Mouse (Mus musculus): ENCODE measurements around the gene B830017H08Rik. TPM values are rescaled to one million over a fixed set of nuclear protein-coding genes. Genes with fewer than 3 reads are reported as not detected.

Gene B830017H08Rik
- total and polyA plus RNA-seq, 3 experiments = 0.08 TPM; not detected in 2

DNA sequence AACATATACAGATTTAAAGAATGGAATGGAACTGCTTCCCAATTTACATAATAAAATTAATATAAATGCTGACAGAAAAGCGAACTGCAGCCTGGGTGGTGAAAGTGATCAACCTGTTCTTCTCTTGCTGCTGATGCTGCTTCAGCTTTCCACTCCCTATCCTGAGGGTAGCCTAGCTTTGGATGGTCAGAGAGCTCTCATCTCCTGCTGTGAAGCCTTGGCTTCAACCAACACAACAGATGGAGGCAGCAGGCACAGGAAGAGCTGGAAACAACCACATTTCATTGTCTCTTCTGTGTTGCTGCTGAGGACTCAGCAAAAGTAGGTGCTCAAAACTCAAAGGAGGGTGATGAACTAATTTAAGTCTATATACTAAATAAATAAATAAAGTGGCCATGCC, 18.9 kb downstream of the B830017H08Rik start:
- no peaks in the 10 kb centered on the region for H3K27me3 ChIP-seq (replicated peaks)
- no peak overlapping the region for H3K4me2 ChIP-seq (ENCODE audit: insufficient read depth, low read depth, poor library complexity, severe bottlenecking)
- no peak for TF ChIP-seq MXI1 (IDR thresholded peaks at IDR 0.05; ENCODE audit: low read depth, low read length)
- TF ChIP-seq JUND (conservative IDR thresholded peaks at IDR 0.05; ENCODE audit: low read depth, low read length) = no peak
- no peak for TF ChIP-seq TCF12 (IDR thresholded peaks at IDR 0.05; ENCODE audit: low read depth, low read length)
- TF ChIP-seq MEF2A (IDR thresholded peaks at IDR 0.05; ENCODE audit: borderline replicate concordance, low read depth, low read length) = no peak
- no peak for TF ChIP-seq ZC3H11A (IDR thresholded peaks at IDR 0.05; ENCODE audit: low read depth, low read length)
- TF ChIP-seq IRF4 (IDR thresholded peaks at IDR 0.05; ENCODE audit: low read depth, low read length) = no peak
- no peak for TF ChIP-seq ZNF384 (IDR thresholded peaks at IDR 0.05; ENCODE audit: low read depth, low read length)
- no peak for TF ChIP-seq UBTF (IDR thresholded peaks at IDR 0.05; ENCODE audit: low read depth, low read length)
- no peak for TF ChIP-seq ZKSCAN1 (IDR thresholded peaks at IDR 0.05; ENCODE audit: borderline replicate concordance, low read depth, low read length)
- no peak for TF ChIP-seq CHD1 (IDR thresholded peaks at IDR 0.05; ENCODE audit: low read depth, low read length)
- no peak for TF ChIP-seq SIN3A (IDR thresholded peaks at IDR 0.05; ENCODE audit: low read length)
- TF ChIP-seq NRF1 (IDR thresholded peaks at IDR 0.05; ENCODE audit: low read depth, low read length) = no peak
- no peak for TF ChIP-seq POLR2AphosphoS2 (IDR thresholded peaks at IDR 0.05; ENCODE audit: low read depth, low read length)
- no peak for TF ChIP-seq CTCF (conservative IDR thresholded peaks at IDR 0.05 in 1 of 2, IDR thresholded peaks at IDR 0.05 in 1 of 2; ENCODE audit: low read depth in 2 of 2, low read length in 2 of 2)
- in situ Hi-C loops (cut with MboI; ENCODE audit: low pct_ligation_motif_present, low pct_unique_long_range_greater_than_20kb, low sequenced_read_pairs) (no loop called here), dilution Hi-C loops (cut with MboI; ENCODE audit: extremely low pct_ligation_motif_present, extremely low pct_unique_long_range_greater_than_20kb, low sequenced_read_pairs) (no loop called here)
- no peaks in the 10 kb centered on the region for H3K4me1 ChIP-seq (ENCODE audit: control insufficient read depth in 1 of 2, insufficient read depth in 2 of 2)
- no peaks in the 10 kb centered on the region for H3K9me3 ChIP-seq (replicated peaks; ENCODE audit: low read length)
- peaks cover 59 to 91% of the 10 kb centered on the region in 2 experiments for H3K36me3 ChIP-seq (replicated peaks in 1 of 2; ENCODE audit: control insufficient read depth in 1 of 2, insufficient read depth in 1 of 2, low read length in 1 of 2)
- H3K9ac ChIP-seq (ENCODE audit: insufficient read depth, low read depth) = no peak overlapping the region
- DNase-seq (ENCODE audit: extremely low read depth) = no peak
- no peak overlapping the region for H3K27ac ChIP-seq (ENCODE audit: insufficient read depth, low read depth)
- no peak overlapping the region for H3K4me3 ChIP-seq (replicated peaks in 1 of 3; ENCODE audit: low read depth in 2 of 3, low read length in 2 of 3, poor library complexity in 1 of 3)
- H3K79me2 ChIP-seq (replicated peaks; ENCODE audit: control insufficient read depth, extremely low read depth, insufficient read depth, poor library complexity, severe bottlenecking) = no peaks in the 10 kb centered on the region

GRCm38 (mm10) chr16:17853263-17853662, 20.3 kb downstream of the B830017H08Rik start:
- Histone ChIP-seq H3K4me1 (ENCODE audit: control insufficient read depth in 1 of 2, insufficient read depth in 2 of 2) (no peaks in the 10 kb centered on the region), H3K27ac (ENCODE audit: insufficient read depth, low read depth) (no peak overlapping the region), H3K9me3 (replicated peaks; ENCODE audit: low read length) (no peaks in the 10 kb centered on the region), H3K27me3 (replicated peaks) (no peaks in the 10 kb centered on the region), H3K79me2 (replicated peaks; ENCODE audit: control insufficient read depth, extremely low read depth, insufficient read depth, poor library complexity, severe bottlenecking) (no peaks in the 10 kb centered on the region), H3K4me3 (replicated peaks in 1 of 3; ENCODE audit: low read depth in 2 of 3, low read length in 2 of 3, poor library complexity in 1 of 3) (no peak overlapping the region), H3K36me3 (replicated peaks in 1 of 2; ENCODE audit: control insufficient read depth in 1 of 2, insufficient read depth in 1 of 2, low read length in 1 of 2) (peaks cover 64 to 91% of the 10 kb centered on the region in 2 experiments), H3K9ac (ENCODE audit: insufficient read depth, low read depth) (no peak overlapping the region), H3K4me2 (ENCODE audit: insufficient read depth, low read depth, poor library complexity, severe bottlenecking) (no peak overlapping the region)
- no peak for DNase-seq (ENCODE audit: extremely low read depth)
- dilution Hi-C loops (cut with MboI; ENCODE audit: extremely low pct_ligation_motif_present, extremely low pct_unique_long_range_greater_than_20kb, low sequenced_read_pairs) = no loop called here
- TF ChIP-seq NRF1 (IDR thresholded peaks at IDR 0.05; ENCODE audit: low read depth, low read length) (no peak), ZKSCAN1 (IDR thresholded peaks at IDR 0.05; ENCODE audit: borderline replicate concordance, low read depth, low read length) (no peak), IRF4 (IDR thresholded peaks at IDR 0.05; ENCODE audit: low read depth, low read length) (no peak)
- in situ Hi-C loops (cut with MboI; ENCODE audit: low pct_ligation_motif_present, low pct_unique_long_range_greater_than_20kb, low sequenced_read_pairs) = no loop called here

- Histone ChIP-seq H3K36me3 (replicated peaks in 1 of 2; ENCODE audit: control insufficient read depth in 1 of 2, insufficient read depth in 1 of 2, low read length in 1 of 2) (peaks cover 61 to 93% of the 10 kb centered on the region in 2 experiments), H3K4me3 (replicated peaks in 1 of 3; ENCODE audit: low read depth in 2 of 3, low read length in 2 of 3, poor library complexity in 1 of 3) (no peak overlapping the region), H3K9ac (ENCODE audit: insufficient read depth, low read depth) (no peak overlapping the region), H3K27ac (ENCODE audit: insufficient read depth, low read depth) (no peak overlapping the region), H3K4me2 (ENCODE audit: insufficient read depth, low read depth, poor library complexity, severe bottlenecking) (no peak overlapping the region), H3K9me3 (replicated peaks; ENCODE audit: low read length) (no peaks in the 10 kb centered on the region), H3K79me2 (replicated peaks; ENCODE audit: control insufficient read depth, extremely low read depth, insufficient read depth, poor library complexity, severe bottlenecking) (no peaks in the 10 kb centered on the region), H3K27me3 (replicated peaks) (no peaks in the 10 kb centered on the region), H3K4me1 (ENCODE audit: control insufficient read depth in 1 of 2, insufficient read depth in 2 of 2) (no peaks in the 10 kb centered on the region)
- no peak for DNase-seq (ENCODE audit: extremely low read depth)
- dilution Hi-C loops (cut with MboI; ENCODE audit: extremely low pct_ligation_motif_present, extremely low pct_unique_long_range_greater_than_20kb, low sequenced_read_pairs) (no loop called here), in situ Hi-C loops (cut with MboI; ENCODE audit: low pct_ligation_motif_present, low pct_unique_long_range_greater_than_20kb, low sequenced_read_pairs) (no loop called here)
- TF ChIP-seq RCOR1 (conservative IDR thresholded peaks at IDR 0.05; ENCODE audit: low read depth, low read length) = no peak
- TF ChIP-seq USF2 (conservative IDR thresholded peaks at IDR 0.05; ENCODE audit: low read depth, low read length) = no peak
- TF ChIP-seq JUND (conservative IDR thresholded peaks at IDR 0.05; ENCODE audit: low read depth, low read length) = no peak
- no peak for TF ChIP-seq MXI1 (IDR thresholded peaks at IDR 0.05; ENCODE audit: low read depth, low read length)
- TF ChIP-seq SMC3 (IDR thresholded peaks at IDR 0.05; ENCODE audit: low read depth, low read length) = no peak
- TF ChIP-seq POLR2AphosphoS2 (IDR thresholded peaks at IDR 0.05; ENCODE audit: low read depth, low read length) = no peak
- TF ChIP-seq TBP (conservative IDR thresholded peaks at IDR 0.05; ENCODE audit: low read depth, low read length) = no peak
- no peak for TF ChIP-seq HCFC1 (IDR thresholded peaks at IDR 0.05; ENCODE audit: low read depth, low read length)
- TF ChIP-seq ZKSCAN1 (IDR thresholded peaks at IDR 0.05; ENCODE audit: borderline replicate concordance, low read depth, low read length) = no peak
- no peak for TF ChIP-seq RAD21 (IDR thresholded peaks at IDR 0.05; ENCODE audit: low read depth, low read length)
These were observed 24.2 kb downstream of the B830017H08Rik start for GRCm38 (mm10) chr16:17857157-17857556.
